13 mouse cellular contexts compared by ENCODE assay signal in the genomic region with DNA sequence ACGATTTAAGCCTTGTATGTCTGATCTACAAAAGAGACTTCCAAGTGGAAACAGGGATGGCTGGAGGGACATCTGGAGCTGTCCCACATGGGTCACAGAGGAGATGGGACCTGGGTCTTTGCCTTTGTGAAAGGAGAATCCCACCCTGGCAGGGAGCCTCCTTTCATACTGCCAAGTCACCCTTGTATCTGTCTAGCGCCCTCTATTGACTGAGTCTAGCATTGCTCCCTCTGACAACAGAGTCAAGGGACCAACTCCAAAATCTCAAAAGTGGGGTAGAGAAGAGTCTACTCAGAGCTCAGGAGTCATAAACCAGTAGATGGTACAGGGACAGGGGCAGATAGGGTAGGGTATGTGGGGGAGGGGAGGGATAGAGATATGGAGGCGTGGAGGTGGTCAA.
DNase-seq lines count a peak whose midpoint lies in the region; ATAC-seq and TF ChIP-seq lines count a peak whose summit lies in the region.
"Had no signal": no experiment of that assay in that cellular context is flagged by ENCODE, and none has a peak within 500 bp of the region (broad histone marks: within the 10 kb centered on the region; RNA-seq: fewer than 3 reads in every experiment).

No protein-coding gene starts in this region.

- WGBS in hindbrain, postnatal 0 days, result 69% methylated on average over 3 of the region's 3 CpGs
- 72% methylated on average over 3 of the region's 3 CpGs for WGBS in hindbrain, embryonic 10.5 days

- no peak overlapping the region for H3K4me2 ChIP-seq in hindbrain, postnatal 0 days (ENCODE audit: low read depth, low read length)
- H3K4me2 ChIP-seq: limb, embryonic 13.5 days had no signal

- intact Hi-C loops in left cerebral cortex, postnatal 4 days (cut with DNase I), result no loop called here

- no peak for ATAC-seq in hindbrain, postnatal 0 days

- DNase-seq in hindbrain, postnatal 0 days (ENCODE audit: low spot score), result peak; percentile 16
- no peak for DNase-seq in hindbrain, embryonic 10.5 days (ENCODE audit: low spot score)
- no peak for DNase-seq in testis, postnatal 10 days (ENCODE audit: low spot score)
- DNase-seq in brain, embryonic 14.5 days (ENCODE audit: low read depth), result no peak
- peak; percentile 13 for DNase-seq in splenic B cell, adult 2 months (ENCODE audit: low read depth, low spot score)
- DNase-seq in cerebellum, adult 9-10 months, result no peak
- DNase-seq in left cerebral cortex, postnatal 4 days, result no peak
- DNase-seq: cerebellum, adult 18-20 months; kidney, adult 11 months; midbrain, embryonic 14.5 days had no signal

- no peak for TF ChIP-seq POLR2A in testis, adult 2 months (IDR thresholded peaks at IDR 0.05; ENCODE audit: control insufficient read depth, low read depth, low read length)
- TF ChIP-seq POLR2A in brain, embryonic 14.5 days (IDR thresholded peaks at IDR 0.05; ENCODE audit: borderline replicate concordance, extremely low read depth, insufficient read depth, insufficient read length, poor library complexity, severe bottlenecking), result no peak

- no peak overlapping the region for H3K27ac ChIP-seq in hindbrain, postnatal 0 days
- no peak overlapping the region; the same call in 1 of the 2 replicates for H3K27ac ChIP-seq in hindbrain, embryonic 10.5 days
- no peak overlapping the region for H3K27ac ChIP-seq in testis, adult 2 months (ENCODE audit: control insufficient read depth, insufficient read depth, low read depth, low read length)
- H3K27ac ChIP-seq: heart, embryonic 10.5 days; limb, embryonic 13.5 days had no signal

- TF ChIP-seq CTCF in hindbrain, postnatal 0 days (IDR thresholded peaks at IDR 0.05; ENCODE audit: low read depth), result peak; percentile 30; the same call in 1 of the 2 replicates
- peak; percentile 27; the same call in 1 of the 2 replicates for TF ChIP-seq CTCF in testis, adult 2 months (IDR thresholded peaks at IDR 0.05; ENCODE audit: control insufficient read depth, insufficient read depth, insufficient replicate concordance, low read depth, low read length)
- peak; percentile 29; the same call in 1 of the 2 replicates for TF ChIP-seq CTCF in brain, embryonic 14.5 days (IDR thresholded peaks at IDR 0.05; ENCODE audit: borderline replicate concordance, extremely low read depth, insufficient read depth, insufficient read length)

- H3K27me3 ChIP-seq in hindbrain, postnatal 0 days (ENCODE audit: insufficient read depth, low read length), result no peaks in the 10 kb centered on the region
- H3K27me3 ChIP-seq in hindbrain, embryonic 10.5 days (ENCODE audit: insufficient read depth, poor library complexity, severe bottlenecking), result no peaks in the 10 kb centered on the region
- H3K27me3 ChIP-seq in testis, adult 2 months (ENCODE audit: control insufficient read depth, insufficient read depth, low read length), result no peaks in the 10 kb centered on the region
- no peaks in the 10 kb centered on the region; the same call in 1 of the 2 replicates for H3K27me3 ChIP-seq in splenic B cell, adult 2 months (ENCODE audit: control insufficient read depth, insufficient read depth, low read length, poor library complexity, severe bottlenecking)
- H3K27me3 ChIP-seq: limb, embryonic 13.5 days had no signal

- H3K4me1 ChIP-seq in hindbrain, postnatal 0 days (ENCODE audit: insufficient read depth, low read length), result no peaks in the 10 kb centered on the region
- no peaks in the 10 kb centered on the region for H3K4me1 ChIP-seq in hindbrain, embryonic 10.5 days (replicated peaks)
- no peaks in the 10 kb centered on the region for H3K4me1 ChIP-seq in testis, adult 2 months (ENCODE audit: control insufficient read depth, insufficient read depth, low read length)
- H3K4me1 ChIP-seq: heart, embryonic 10.5 days; limb, embryonic 13.5 days had no signal

- no peaks in the 10 kb centered on the region for H3K36me3 ChIP-seq in hindbrain, postnatal 0 days (ENCODE audit: insufficient read depth, low read length)
- peaks cover 8% of the 10 kb centered on the region; the same call in 1 of the 2 replicates for H3K36me3 ChIP-seq in hindbrain, embryonic 10.5 days
- no peaks in the 10 kb centered on the region for H3K36me3 ChIP-seq in testis, adult 2 months (ENCODE audit: control insufficient read depth, insufficient read depth, low read length)
- H3K36me3 ChIP-seq in splenic B cell, adult 2 months (ENCODE audit: control insufficient read depth, insufficient read depth, low read length, poor library complexity, severe bottlenecking), result no peaks in the 10 kb centered on the region
- H3K36me3 ChIP-seq: heart, embryonic 10.5 days had no signal

- H3K4me3 ChIP-seq in hindbrain, postnatal 0 days (ENCODE audit: low read length), result no peak overlapping the region
- H3K4me3 ChIP-seq in hindbrain, embryonic 10.5 days, result no peak overlapping the region
- no peak overlapping the region for H3K4me3 ChIP-seq in testis, adult 2 months (ENCODE audit: control insufficient read depth, low read depth, low read length)
- H3K4me3 ChIP-seq: heart, embryonic 10.5 days; limb, embryonic 13.5 days had no signal

- no peaks in the 10 kb centered on the region for H3K9me3 ChIP-seq in hindbrain, postnatal 0 days (ENCODE audit: low read length)
- no peaks in the 10 kb centered on the region for H3K9me3 ChIP-seq in hindbrain, embryonic 10.5 days
- H3K9me3 ChIP-seq: heart, embryonic 10.5 days; limb, embryonic 13.5 days had no signal

- H3K9ac ChIP-seq in hindbrain, postnatal 0 days (replicated peaks; ENCODE audit: low read length), result no peak overlapping the region
- H3K9ac ChIP-seq: limb, embryonic 13.5 days had no signal

Comparison
In these comparisons a context has a peak if more than half of its experiments do, and no peak if none do; other contexts are left out.
1. DNase-seq: peak in hindbrain, postnatal 0 days (single experiment) and splenic B cell, adult 2 months (single experiment); none in hindbrain, embryonic 10.5 days (single experiment), testis, postnatal 10 days (single experiment), brain, embryonic 14.5 days (single experiment), cerebellum, adult 9-10 months (single experiment) and left cerebral cortex, postnatal 4 days (single experiment).
2. Peak in every context shown above with its lines, with median percentiles within 50 percentile points of each other: CTCF ChIP-seq.